Mouse (Mus musculus) cerebellum, postnatal 10 days (tissue): ENCODE data around the gene Inpp5k.
"Not testable (repeated sequence)": the region's sequence is repeated elsewhere in the genome, so short reads cannot be mapped to it uniquely, and the experiment has no call there.

Source experiments
- DNase-seq, 2 experiments: peaks; one replicate each; pipeline ENCODE4 v3.0.0; 2021; ENCODE audit warnings: mixed read lengths in 2 of 2

Inpp5k gene

GRCm38 (mm10) chr11:75630645-75631229, at the start of gene Inpp5k:
Inpp5k (plus strand) TSS chr11:75630988.
- DNase-seq, result peak; percentile 95 to 97

GRCm38 (mm10) chr11:75581495-75582149, 49.2 kb upstream of the Inpp5k start:
- no peak for DNase-seq

- no peak for DNase-seq
Measured at GRCm38 (mm10) chr11:75583521-75583920, 47.3 kb upstream of the Inpp5k start.

GRCm38 (mm10) chr11:75585061-75585460, 45.7 kb upstream of the Inpp5k start:
- no peak for DNase-seq

- no peak for DNase-seq
Measured at GRCm38 (mm10) chr11:75585978-75586377, 44.8 kb upstream of the Inpp5k start.

- DNase-seq, result no peak
Measured at GRCm38 (mm10) chr11:75586963-75587362, 43.8 kb upstream of the Inpp5k start.

GRCm38 (mm10) chr11:75587493-75588284, 43.1 kb upstream of the Inpp5k start, which contains the start of gene Pitpna:
Pitpna (plus strand) TSS chr11:75588097.
- DNase-seq, result peak; percentile 98

- no peak for DNase-seq
Measured at GRCm38 (mm10) chr11:75588285-75588941, 42.4 kb upstream of the Inpp5k start.

- DNase-seq, result no peak
Measured at GRCm38 (mm10) chr11:75592612-75593011, 38.2 kb upstream of the Inpp5k start.

- no peak for DNase-seq
Measured at GRCm38 (mm10) chr11:75594431-75594830, 36.4 kb upstream of the Inpp5k start.

- no peak for DNase-seq
Measured at GRCm38 (mm10) chr11:75595404-75595803, 35.4 kb upstream of the Inpp5k start.

GRCm38 (mm10) chr11:75595816-75596215, 35.0 kb upstream of the Inpp5k start:
- no peak for DNase-seq

- DNase-seq, result peak; percentile 49 to 53
Measured at GRCm38 (mm10) chr11:75596726-75597255, 34.0 kb upstream of the Inpp5k start.

GRCm38 (mm10) chr11:75598004-75598403, 32.8 kb upstream of the Inpp5k start:
- no peak for DNase-seq

GRCm38 (mm10) chr11:75599802-75600201, 31.0 kb upstream of the Inpp5k start:
- not testable (repeated sequence) for DNase-seq

GRCm38 (mm10) chr11:75604826-75605225, 26.0 kb upstream of the Inpp5k start:
- DNase-seq, result no peak

- no peak for DNase-seq
Measured at GRCm38 (mm10) chr11:75605318-75605717, 25.5 kb upstream of the Inpp5k start.

GRCm38 (mm10) chr11:75608776-75609175, 22.0 kb upstream of the Inpp5k start:
- DNase-seq, result no peak

- no peak for DNase-seq
Measured at GRCm38 (mm10) chr11:75610021-75610420, 20.8 kb upstream of the Inpp5k start.

GRCm38 (mm10) chr11:75614769-75615168, 16.0 kb upstream of the Inpp5k start:
- DNase-seq, result no peak

GRCm38 (mm10) chr11:75615556-75615955, 15.2 kb upstream of the Inpp5k start:
- DNase-seq, result no peak

- DNase-seq, result peak; percentile 25 to 47
Measured at GRCm38 (mm10) chr11:75619133-75619532, 11.7 kb upstream of the Inpp5k start.
